Mouse (Mus musculus): ENCODE data around the gene B3gnt9. TPM values are rescaled to one million over a fixed set of nuclear protein-coding genes. Genes with fewer than 3 reads are reported as not detected.
"Not testable (repeated sequence)": the region's sequence is repeated elsewhere in the genome, so short reads cannot be mapped to it uniquely, and the experiment has no call there.

The B3gnt9 gene
- polyA plus RNA-seq, 1 experiment from 2014 or later = 6.2 TPM

DNA sequence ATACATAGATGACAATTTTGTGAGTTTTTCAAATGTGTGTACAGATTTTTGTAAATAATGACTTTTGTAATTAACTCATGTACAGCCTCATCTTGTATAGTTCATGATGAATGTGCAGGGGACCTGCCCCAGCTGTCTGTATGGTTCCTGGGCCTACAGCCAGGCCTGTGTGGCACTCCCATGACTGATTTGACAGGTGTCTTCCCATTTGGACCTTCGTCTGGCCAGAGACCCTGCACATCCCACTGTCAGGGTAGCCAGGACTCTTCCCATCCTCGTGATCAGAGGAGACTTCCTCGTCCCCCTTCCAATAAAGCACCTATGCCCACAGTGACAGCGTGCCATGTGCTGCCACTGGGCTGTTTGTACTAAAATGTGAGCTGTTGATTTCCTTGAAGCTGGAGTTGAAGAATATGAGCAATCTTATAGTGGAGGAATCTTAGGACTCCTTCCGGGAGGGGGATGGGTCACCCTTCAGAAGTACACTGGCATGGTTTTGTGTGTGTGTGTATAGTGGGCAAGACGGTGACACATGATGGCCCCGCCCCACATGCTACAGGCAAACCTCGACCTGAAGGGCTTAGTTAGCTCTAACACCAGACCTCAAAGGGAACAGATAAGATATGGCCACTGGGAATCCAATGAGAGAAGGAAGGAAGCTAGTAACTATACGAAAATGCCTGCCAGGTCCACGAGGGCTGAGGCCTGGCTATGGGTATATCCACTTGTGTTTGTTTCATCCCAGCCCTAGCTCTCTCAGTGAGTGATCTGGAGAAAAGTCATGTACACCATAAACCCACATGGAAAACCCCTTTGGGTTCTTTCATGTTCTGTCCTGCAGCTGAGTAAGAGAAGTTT is 2.0 kb downstream of the B3gnt9 start:
- Histone ChIP-seq H3K4me2 (no peak overlapping the region), H3K9me3 (no peaks in the 10 kb centered on the region), H3K9ac (no peak overlapping the region), H3K4me3 (no peak overlapping the region), H3K27ac (no peak overlapping the region), H3K36me3 (peaks cover 50% of the 10 kb centered on the region), H3K27me3 (peaks cover 36% of the 10 kb centered on the region), H3K4me1 (replicated peaks) (peaks cover 22% of the 10 kb centered on the region)
- ATAC-seq (ENCODE audit: low FRiP score) = no peak
- whole genome bisulfite sequencing = 88% methylated on average over 10 of the region's 10 CpGs

DNA sequence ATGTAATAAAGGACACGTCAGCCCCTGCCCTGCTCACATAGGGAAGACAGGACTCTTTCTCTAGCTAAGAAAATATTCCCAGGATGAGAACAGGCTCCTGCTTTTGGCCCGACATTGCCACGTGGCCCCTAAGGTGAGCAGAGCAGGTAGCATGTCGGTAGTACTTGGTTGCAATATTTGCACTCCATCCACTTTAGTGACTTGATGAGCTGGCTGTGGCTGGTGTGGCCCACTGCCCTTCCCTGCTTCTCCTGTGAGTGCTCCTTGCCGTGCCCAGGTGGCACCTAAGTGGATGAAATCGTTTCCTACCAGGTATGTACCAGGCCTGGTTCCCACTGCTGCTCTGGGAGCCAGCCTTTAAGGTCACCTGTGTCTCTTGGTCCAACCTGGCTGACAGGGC is 3.0 kb downstream of the B3gnt9 start:
- Histone ChIP-seq H3K27me3 (peaks cover 28% of the 10 kb centered on the region), H3K4me2 (no peak overlapping the region), H3K9ac (no peak overlapping the region), H3K27ac (no peak overlapping the region), H3K36me3 (peaks cover 59% of the 10 kb centered on the region), H3K9me3 (no peaks in the 10 kb centered on the region), H3K4me1 (replicated peaks) (peaks cover 22% of the 10 kb centered on the region), H3K4me3 (no peak overlapping the region)
- 98% methylated on average over 6 of the region's 6 CpGs for WGBS
- ATAC-seq (ENCODE audit: low FRiP score) = no peak

DNA sequence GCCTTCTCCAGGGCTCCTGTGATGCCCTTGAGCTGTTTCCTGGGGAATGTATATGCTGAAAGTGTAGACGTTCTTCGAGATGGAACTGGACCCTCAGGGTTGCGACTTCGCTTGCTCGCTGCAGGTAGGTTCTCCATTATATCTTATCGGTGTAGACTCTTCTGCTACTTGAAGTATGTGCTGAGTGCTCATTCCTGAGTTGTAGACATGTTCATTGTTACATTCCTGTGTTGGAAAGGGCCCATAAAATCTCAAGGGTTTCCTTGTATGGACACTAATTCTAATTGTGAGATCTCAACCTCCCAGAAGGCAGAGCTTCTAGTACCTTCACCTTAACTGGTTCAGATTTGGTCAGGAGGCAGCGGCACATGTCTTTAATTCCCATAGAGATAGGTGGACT is 13.9 kb downstream of the B3gnt9 start:
- no peak for ATAC-seq (ENCODE audit: low FRiP score)
- no peak overlapping the region for H3K4me3 ChIP-seq
- no peaks in the 10 kb centered on the region for H3K27me3 ChIP-seq
- H3K27ac ChIP-seq = no peak overlapping the region
- 97% methylated on average over 7 of the region's 7 CpGs for WGBS
- H3K4me2 ChIP-seq = no peak overlapping the region
- H3K4me1 ChIP-seq (replicated peaks) = no peaks in the 10 kb centered on the region
- no peaks in the 10 kb centered on the region for H3K9me3 ChIP-seq
- no peak overlapping the region for H3K9ac ChIP-seq
- peaks cover 57% of the 10 kb centered on the region for H3K36me3 ChIP-seq

DNA sequence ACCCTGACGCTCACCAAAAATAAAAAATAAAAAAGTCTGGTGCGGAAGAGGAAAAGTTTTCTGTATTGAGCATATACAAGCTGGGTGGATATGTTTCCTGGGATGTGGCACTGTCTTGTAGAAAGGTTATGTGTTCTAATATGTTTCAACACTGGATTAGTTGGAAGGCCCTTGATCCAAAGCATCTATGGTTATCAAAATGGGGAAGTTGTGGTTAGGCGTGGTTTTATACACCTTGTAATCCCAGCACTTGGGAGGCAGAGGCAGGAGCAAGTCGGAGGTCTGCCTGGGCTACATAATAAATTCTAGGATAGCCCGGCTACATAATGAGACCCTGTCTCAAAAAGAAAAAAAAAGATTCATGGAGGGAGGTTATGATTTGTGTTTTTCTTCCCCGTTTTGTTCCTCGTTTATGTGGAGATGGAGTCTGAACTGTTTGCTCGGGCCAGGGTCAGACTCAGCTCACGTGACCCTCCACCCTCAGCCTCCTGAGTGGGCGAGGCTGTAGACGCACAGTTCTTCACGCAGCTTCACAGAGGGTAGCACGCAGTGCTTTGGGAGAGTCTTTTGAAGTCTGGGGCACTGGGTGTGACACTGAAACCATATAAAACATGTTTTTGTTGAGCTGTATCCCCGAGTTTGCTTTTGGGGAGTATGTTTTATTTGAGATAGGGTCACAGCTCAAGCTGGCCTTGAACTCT is 17.4 kb downstream of the B3gnt9 start:
- Histone ChIP-seq H3K4me2 (no peak overlapping the region), H3K27ac (no peak overlapping the region), H3K4me3 (no peak overlapping the region), H3K27me3 (no peaks in the 10 kb centered on the region), H3K9ac (no peak overlapping the region), H3K36me3 (peaks cover 53% of the 10 kb centered on the region), H3K4me1 (replicated peaks) (no peaks in the 10 kb centered on the region), H3K9me3 (no peaks in the 10 kb centered on the region)
- WGBS = 92% methylated on average over 14 of the region's 14 CpGs
- ATAC-seq (ENCODE audit: low FRiP score) = no peak

DNA sequence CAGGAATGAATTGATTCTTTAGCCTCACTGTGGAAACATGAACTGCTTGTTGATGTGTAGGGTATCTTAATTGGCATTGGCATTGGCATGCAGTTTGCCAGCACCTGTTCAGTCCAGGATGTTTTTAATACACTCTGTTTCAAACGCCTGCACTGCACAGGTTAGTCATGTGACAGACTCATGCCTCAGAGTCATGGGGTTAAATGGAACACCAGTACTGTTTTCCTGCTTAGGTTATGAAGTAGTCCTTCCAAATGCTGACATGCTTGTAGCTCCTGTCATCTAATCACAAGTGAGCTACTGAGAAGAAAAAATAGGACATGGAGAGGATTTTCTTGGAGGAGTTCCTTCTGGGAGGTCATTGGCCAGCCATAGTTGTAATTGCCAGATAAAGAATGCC is 19.7 kb downstream of the B3gnt9 start:
- Histone ChIP-seq H3K4me1 (replicated peaks) (0 out of 2 replicates have a peak, but pooled peaks cover 5% of the 10 kb centered on the region), H3K27me3 (no peaks in the 10 kb centered on the region), H3K36me3 (peaks cover 37% of the 10 kb centered on the region), H3K4me3 (no peak overlapping the region), H3K4me2 (no peak overlapping the region), H3K9me3 (no peaks in the 10 kb centered on the region), H3K27ac (no peak overlapping the region), H3K9ac (no peak overlapping the region)
- WGBS = 90% methylated on average over 1 of the region's 1 CpGs
- ATAC-seq (ENCODE audit: low FRiP score) = no peak

DNA sequence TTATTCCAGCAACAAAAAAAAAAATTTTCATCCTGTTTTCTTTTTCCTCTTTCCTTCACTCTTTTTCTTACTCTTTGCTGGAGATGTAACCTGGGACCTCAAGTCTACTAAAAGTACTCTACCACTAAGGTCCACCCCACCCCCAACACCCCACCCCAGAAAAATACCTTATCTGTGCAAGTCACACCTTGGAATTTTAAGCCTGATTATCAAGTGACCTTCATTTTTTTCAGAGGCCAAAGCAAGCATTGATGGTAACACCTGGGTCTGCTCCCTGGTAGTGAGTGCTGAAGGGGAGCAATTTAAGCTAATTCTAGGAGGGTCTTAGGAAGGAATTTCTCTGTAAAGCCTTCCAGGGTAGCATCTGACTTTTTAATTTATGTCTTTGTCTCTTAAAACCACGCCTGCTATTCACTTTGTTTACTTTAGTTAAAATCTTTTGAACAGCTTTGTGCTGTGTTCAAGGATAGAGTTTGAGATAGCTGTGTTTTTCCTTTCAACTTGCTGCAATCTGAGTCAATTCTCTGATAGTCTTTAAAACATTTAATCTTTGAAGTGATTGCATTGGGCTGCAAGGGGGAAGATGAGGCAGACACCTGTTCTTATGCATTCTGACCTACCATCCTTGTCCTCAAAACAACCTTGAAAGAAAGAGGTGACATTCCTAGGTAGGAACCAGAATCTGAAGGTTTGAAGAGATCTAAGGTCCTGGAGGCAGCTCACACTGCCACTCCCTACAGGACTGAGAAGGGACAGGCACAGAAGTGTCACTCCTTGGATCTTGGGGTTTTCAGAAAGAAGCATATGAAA is 21.6 kb downstream of the B3gnt9 start:
- peaks cover 19% of the 10 kb centered on the region for H3K36me3 ChIP-seq
- H3K4me1 ChIP-seq (replicated peaks) = 0 out of 2 replicates have a peak, but pooled peaks cover 5% of the 10 kb centered on the region
- H3K9me3 ChIP-seq = no peaks in the 10 kb centered on the region
- no peak for ATAC-seq (ENCODE audit: low FRiP score)
- 83% methylated on average over 1 of the region's 1 CpGs for WGBS
- H3K9ac ChIP-seq = no peak overlapping the region
- H3K4me2 ChIP-seq = no peak overlapping the region
- no peaks in the 10 kb centered on the region for H3K27me3 ChIP-seq
- no peak overlapping the region for H3K27ac ChIP-seq
- H3K4me3 ChIP-seq = no peak overlapping the region

DNA sequence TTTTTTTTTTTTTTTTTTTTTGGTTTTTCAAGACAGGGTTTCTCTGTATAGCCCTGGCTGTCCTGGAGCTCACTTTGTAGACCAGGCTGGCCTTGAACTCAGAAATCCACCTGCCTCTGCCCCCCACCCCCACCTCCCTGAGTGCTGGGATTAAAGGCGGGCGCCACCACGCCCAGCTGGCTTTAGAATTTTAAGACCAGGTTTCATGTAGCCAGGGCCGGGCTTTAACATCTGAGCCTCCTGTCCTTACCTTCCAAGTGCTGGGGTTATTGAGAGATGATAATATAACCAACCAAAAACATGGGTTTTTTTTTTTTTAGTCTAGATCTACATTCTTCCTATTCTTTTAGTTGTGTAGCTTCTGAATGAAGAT is 22.6 kb downstream of the B3gnt9 start:
- H3K27me3 ChIP-seq; H3K4me2 ChIP-seq; H3K9ac ChIP-seq; H3K27ac ChIP-seq; H3K4me1 ChIP-seq (replicated peaks); H3K9me3 ChIP-seq; ATAC-seq (ENCODE audit: low FRiP score); H3K4me3 ChIP-seq: not testable (repeated sequence)
- H3K36me3 ChIP-seq = peaks cover 16% of the 10 kb centered on the region
- WGBS = 96% methylated on average over 4 of the region's 4 CpGs

DNA sequence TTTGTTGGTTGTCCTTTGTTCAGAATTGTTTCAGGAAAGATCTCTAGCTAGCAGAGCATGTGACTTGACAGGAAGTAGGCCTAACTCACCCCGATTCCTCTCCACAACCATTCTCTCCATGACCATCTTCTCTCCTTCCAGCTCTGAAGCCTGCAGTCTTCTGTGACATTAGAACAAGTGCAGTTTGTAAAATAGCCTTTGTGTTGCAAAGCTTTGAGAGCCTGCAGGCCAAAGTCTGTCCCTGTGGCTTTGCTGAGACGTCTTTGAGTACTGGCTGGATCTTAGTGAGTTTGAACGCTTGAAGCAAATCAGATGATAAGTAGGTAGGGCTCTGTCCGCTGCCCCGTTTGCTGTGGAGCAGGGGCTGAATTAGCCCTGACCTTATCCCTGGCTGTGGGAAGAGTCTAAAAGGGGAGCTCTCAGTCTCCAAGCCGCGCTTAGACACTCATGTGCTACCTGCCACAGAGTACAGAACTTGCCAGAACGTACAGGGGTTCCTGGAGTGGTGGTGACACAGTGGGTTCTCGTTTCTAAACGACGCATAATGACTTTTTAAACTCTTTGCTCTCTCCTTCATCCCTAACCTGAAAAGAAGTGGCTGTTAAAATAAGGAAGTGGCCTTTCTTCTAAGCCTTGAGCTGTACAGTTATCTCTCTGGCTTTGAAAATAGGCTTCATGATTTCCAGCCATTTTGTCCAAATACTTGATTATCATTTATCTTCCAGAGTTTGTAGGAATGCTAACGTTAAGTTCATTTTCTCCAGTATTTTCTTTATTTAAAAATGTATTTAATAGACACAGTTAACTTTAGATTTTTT is 23.2 kb downstream of the B3gnt9 start:
- H3K4me1 ChIP-seq (replicated peaks) = peaks cover 9% of the 10 kb centered on the region
- H3K36me3 ChIP-seq = peaks cover 16% of the 10 kb centered on the region
- ATAC-seq (ENCODE audit: low FRiP score) = no peak
- no peak overlapping the region for H3K4me3 ChIP-seq
- no peak overlapping the region for H3K9ac ChIP-seq
- H3K4me2 ChIP-seq = no peak overlapping the region
- H3K27me3 ChIP-seq = no peaks in the 10 kb centered on the region
- H3K9me3 ChIP-seq = no peaks in the 10 kb centered on the region
- H3K27ac ChIP-seq = no peak overlapping the region
- WGBS = 88% methylated on average over 12 of the region's 12 CpGs

DNA sequence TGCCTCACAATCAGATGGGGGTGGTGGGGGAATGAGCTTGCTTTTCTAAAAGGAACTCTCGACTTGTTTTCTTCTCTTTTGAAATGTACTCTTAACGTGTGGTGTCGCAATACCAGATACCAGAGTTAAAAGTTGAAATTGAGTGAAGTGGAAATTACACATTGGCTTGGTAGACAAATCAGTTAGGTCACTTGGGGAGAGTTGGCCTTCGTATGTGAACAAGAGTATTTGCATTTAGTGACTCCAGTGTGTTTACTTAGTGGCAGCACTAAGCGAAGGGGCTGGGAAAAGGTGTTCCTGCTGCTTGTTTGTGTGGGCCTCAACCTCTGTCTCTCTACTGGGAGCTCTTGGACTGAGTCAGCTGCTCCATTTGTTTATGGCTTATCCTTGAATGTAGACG is 29.0 kb downstream of the B3gnt9 start:
- Histone ChIP-seq H3K9me3 (no peaks in the 10 kb centered on the region), H3K9ac (peak overlapping the region; percentile 94), H3K27me3 (no peaks in the 10 kb centered on the region), H3K36me3 (no peaks in the 10 kb centered on the region), H3K27ac (no peak overlapping the region), H3K4me3 (peak overlapping the region; percentile 96), H3K4me1 (replicated peaks) (peaks cover 21% of the 10 kb centered on the region), H3K4me2 (peak overlapping the region; percentile 67)
- 31% methylated on average over 6 of the region's 6 CpGs for WGBS
- no peak for ATAC-seq (ENCODE audit: low FRiP score)

DNA sequence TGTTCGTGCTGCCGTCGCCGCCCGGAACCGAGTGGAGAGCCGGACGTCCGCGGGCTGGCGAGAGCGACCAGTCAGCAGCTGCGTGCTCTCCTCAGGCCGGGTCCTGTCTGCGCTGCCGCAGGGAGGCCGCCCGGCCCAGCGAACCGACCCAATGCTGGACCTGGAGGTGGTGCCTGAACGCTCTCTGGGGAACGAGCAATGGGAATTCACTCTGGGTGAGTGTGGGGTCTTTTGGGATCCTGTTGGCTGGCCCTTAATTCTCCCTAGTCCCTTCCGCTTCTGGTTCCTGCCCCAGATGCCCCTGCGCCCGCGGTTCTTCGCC is 29.7 kb downstream of the B3gnt9 start:
- no peak for ATAC-seq (ENCODE audit: low FRiP score)
- H3K27ac ChIP-seq = peak overlapping the region; percentile 87
- WGBS = 1% methylated on average over 20 of the region's 27 CpGs
- H3K27me3 ChIP-seq = no peaks in the 10 kb centered on the region
- H3K9me3 ChIP-seq = no peaks in the 10 kb centered on the region
- peak overlapping the region; percentile 67 for H3K4me2 ChIP-seq
- peak overlapping the region; percentile 96 for H3K4me3 ChIP-seq
- peaks cover 21% of the 10 kb centered on the region for H3K4me1 ChIP-seq (replicated peaks)
- H3K36me3 ChIP-seq = no peaks in the 10 kb centered on the region
- peak overlapping the region; percentile 94 for H3K9ac ChIP-seq

DNA sequence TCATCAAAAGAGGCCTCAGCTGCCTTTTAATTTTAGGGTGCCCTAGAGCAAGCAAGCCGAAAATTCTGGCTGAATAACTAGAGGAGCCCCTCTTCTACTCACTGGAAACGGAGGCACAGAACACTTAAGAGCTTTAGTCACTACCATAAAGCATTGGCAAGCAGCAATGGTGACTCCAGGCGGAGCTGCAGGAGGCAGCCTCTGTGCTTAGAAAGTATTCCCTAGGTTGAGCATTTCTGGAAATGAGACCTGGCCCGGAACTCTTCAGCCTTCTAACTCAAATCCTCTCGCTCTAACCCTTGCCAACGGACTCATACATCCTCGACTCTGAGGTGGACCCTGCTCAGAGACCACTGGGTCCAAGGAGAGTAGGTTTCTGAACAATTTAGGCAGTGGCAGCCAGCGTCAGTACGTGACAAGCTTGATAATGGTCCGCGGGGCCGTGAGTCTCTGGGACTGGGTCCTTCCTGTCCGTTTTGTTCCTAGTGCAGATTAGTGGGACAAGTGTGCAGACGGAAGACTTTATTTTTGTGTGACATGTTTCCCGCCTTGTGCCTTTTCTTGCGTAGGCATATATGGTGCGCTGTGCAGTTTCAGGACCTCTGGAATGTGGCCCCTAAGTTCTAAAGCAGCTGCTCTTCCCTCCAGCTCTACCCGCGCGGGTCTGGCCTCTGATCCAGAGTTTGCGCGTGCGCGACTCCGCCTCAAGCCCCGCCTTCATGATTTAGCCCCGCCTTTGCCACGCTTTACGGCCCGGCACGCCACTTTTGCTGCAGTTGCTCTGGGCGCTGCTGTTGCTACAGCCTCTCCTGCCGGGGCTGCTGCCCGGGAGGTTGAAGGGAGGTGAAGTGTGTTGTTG is 30.3 kb downstream of the B3gnt9 start, which contains the start of gene D230025D16Rik:
D230025D16Rik (plus strand) TSS at position 733 of the 859 bp plus-strand sequence.
- peak; percentile 96 for ATAC-seq (ENCODE audit: low FRiP score)

More for the DNA sequence above, 30.3 kb downstream of the B3gnt9 start, which contains the start of gene D230025D16Rik:
- H3K9me3 ChIP-seq = no peaks in the 10 kb centered on the region
- H3K9ac ChIP-seq = peak within 1 kb of the TSS; percentile 94
- H3K27ac ChIP-seq = peak within 1 kb of the TSS; percentile 87
- H3K4me2 ChIP-seq = peak within 1 kb of the TSS; percentile 67
- no peaks in the 10 kb centered on the region for H3K27me3 ChIP-seq
- peaks cover 21% of the 10 kb centered on the region for H3K4me1 ChIP-seq (replicated peaks)
- peak within 1 kb of the TSS; percentile 96 for H3K4me3 ChIP-seq
- 3% methylated on average over 34 of the region's 34 CpGs for WGBS
- no peaks in the 10 kb centered on the region for H3K36me3 ChIP-seq

All from hindbrain, embryonic 13.5 days (tissue).